Mouse (Mus musculus) gastrocnemius, postnatal 25 days (tissue): ENCODE results near the gene Tmem238. TPM values are rescaled to one million over a fixed set of nuclear protein-coding genes. Genes with fewer than 3 reads are reported as not detected.
"Not testable (repeated sequence)": the region's sequence is repeated elsewhere in the genome, so short reads cannot be mapped to it uniquely, and the experiment has no call there.

Source experiments
- DNase-seq: peaks from one replicate; pipeline ENCODE4 v3.0.0; 2022
- long read RNA-seq, 2 experiments: library from polyadenylated mRNA; stranded (forward); transcript quantifications; one replicate each; pipeline ENCODE4 v2.0.0; 2021
- total RNA-seq, 2 experiments: library from RNA; stranded (reverse); gene quantifications; 1 replicate in 1 of 2; 2 replicates in 1 of 2; pipeline ENCODE4 v1.2.3; 2021

The Tmem238 gene
- 1 to 10 TPM; 6.3 to 6.4 TPM for total RNA-seq
- long read RNA-seq, experiment 1, transcript Tmem238-202 (3 exons, 241 nt): major isoform, 13 of 16 reads
- long read RNA-seq, experiment 1, partial matches to known transcripts: 0 of 16 reads
- long read RNA-seq, experiment 1, other reads (novel, unspliced or antisense): 1 of 16 reads
- long read RNA-seq, experiment 2, transcript Tmem238-202 (3 exons, 241 nt): major isoform, 7 of 12 reads
- long read RNA-seq, experiment 2, partial matches to known transcripts: 0 of 12 reads
- long read RNA-seq, experiment 2, other reads (novel, unspliced or antisense): 1 of 12 reads

DNA sequence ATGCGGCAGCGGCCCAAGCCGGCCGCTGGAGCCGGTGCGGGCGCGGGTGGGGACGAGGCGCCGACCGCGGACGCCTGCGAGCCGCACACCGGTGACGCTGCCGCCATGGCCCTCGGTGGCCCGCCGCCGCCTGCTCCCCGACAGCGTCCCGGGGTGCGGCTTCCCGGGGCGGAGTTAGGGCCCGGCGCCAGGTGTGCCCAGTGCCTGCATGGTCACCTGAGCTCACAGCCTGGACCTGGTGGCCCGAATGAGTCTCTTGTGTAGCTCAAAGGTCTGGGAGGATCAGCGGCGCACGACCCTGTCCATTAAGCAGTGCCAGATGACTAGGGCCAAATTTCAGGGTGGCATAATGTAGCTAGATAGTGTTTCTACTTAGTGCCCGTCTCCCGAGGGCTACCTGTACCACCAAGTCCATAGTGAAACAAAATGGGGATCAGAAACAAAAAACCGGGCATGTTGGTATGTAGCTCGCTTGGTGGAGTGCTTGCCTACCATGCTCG, at the start of gene Tmem238:
Gene Tmem238, minus strand, starts transcription at position 221 of the 500 bp plus-strand sequence.
- peak; percentile 54 for DNase-seq

DNA sequence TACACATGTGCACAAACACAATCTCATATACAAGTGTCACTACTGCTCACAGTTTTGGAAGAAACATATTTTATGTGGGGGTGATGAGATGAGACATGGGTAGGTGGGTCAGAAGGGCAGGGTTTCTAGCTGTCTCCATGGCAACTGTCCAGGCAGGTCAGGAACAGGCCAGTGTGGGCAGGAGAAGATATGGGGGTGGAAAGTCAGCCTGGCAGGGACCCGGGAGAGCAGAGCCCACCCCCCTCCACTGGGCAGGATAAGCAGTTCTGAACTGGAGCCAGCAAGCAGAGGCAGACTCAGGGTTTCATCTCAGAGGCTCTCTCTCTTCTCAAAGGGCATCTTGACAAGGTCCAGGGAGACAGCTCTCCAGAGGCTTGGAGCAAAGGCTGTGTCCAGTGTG, 48.2 kb upstream of the Tmem238 start:
- no peak for DNase-seq

DNA sequence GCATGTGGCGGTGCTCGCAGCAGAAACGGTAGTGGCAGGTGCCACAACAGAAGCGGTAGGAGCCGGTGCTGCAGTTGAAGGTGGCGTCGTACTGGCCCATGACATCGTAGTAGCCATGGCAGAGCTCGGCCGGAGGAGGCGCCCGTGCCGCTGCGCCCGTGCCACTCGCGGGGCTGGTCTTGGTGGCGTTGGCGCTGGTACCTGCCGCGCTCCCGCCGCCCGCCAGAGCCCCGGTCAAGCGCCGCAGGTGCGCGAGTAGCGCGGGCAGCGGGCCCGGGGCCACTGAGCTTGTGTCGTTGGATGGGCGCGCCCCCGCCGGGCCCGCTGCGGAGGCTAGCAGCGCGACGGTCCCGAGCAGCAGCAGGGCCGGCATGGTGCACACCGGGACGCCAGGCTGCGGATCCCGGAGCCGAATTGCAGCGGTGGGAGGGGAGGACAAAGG, 46.9 kb upstream of the Tmem238 start:
- peak; percentile 37 for DNase-seq

DNA sequence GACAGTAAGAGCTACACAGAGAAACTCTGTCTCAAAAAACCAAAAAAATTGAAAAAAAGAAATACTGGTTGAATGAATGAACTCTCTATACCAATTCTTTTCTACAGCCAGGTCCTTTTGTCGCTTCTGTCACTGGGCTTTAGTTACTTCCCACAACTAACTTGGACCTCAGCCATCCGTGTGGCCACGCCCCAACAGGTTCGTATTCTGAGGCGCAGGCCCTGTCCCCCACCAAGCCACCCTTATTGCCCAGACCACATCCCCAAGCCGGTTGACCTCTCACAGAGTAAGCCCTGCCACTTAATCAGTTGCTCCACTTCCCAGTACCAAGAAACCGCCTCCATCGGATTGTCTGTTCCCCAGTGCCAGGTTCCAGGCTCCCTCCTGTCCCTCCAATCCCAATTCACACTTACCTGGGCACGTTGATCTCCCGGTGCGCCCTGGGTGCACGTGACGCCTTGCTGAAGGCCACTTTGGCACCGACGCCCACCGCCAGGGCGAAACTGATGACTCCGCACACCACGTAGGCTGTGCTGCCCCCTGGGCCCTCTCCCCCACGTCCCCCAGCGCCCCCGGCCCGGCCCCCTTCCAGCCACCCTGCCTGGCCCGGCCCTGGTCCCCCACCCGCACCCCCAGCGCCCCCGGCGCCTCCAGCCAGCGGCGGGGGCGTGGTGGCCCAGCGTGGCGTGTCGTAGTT, 46.3 kb upstream of the Tmem238 start:
- DNase-seq: no peak

DNA sequence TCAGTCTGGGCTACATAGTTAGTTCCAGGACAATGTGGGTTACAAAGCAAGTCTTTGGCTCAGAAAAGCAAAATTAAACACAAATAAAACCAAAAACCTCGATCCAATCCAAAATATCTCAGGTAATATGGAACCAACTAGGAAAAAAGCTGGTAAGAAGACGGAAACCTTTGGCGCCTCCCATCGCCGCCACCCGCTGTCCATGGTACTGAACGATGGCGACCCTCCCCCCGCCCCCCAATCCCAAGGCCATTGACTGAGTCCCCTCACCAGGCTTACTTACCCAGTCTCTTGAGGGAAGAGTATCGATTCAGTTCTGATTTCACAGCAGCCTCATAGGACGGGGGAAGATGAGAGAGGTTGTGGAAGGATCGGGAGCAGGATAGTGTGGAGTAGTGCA, 41.0 kb upstream of the Tmem238 start:
- DNase-seq: no peak

DNA sequence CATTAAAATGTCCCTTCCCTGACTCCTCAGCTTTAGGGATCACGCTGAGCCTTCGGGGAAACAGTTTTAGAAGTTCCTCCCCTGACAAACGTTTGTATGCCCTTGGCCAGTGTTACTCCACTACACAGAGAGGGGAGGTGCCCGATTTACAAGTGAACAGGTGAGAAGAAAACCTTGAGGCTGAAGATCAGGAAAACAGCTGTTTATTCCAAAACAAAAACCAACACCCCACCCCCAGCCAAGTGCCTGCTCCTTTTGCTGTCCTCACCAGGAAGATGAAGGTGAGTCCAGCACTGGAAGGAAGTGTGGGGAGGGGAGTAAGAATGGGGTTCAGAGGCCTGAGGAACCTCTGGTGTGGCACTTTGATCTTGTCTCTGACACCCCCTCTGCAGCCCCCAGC, 35.9 kb upstream of the Tmem238 start:
- no peak for DNase-seq

DNA sequence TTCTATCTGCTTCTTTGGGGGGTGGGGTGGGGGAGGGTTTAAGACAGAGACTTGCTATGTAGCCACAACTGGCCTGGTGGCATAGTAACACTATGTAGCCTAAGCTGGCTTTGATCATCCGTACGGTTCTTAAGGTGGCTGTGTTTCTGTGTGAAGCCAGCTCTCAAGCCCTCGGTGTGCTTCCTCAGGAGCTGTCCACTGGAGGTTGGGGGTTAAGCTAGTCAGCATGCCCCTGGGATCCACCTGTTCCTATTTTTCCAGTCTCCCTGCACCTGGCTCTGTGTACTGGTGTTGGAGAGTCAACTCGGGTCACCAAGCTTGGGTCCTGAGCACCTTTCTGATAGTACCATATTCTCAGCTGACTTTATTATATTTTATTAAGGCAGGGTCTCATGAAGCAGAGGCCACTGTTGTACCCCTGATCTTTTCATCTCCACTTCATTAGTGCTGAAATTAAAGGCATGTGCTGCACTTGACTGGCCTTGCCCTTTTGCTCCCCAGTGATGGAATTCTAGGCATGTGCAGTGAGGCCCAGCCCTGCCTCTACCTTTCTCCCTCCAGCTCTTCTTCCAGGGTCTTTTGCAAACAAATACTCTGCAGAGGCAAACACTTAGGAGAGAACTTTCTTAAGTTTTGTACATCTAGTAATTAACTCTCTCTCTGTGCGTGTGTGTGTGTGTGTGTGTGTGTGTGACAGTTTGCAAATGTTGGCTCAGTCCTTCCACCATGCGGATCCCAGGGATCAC, 32.9 kb upstream of the Tmem238 start:
- DNase-seq: no peak

DNA sequence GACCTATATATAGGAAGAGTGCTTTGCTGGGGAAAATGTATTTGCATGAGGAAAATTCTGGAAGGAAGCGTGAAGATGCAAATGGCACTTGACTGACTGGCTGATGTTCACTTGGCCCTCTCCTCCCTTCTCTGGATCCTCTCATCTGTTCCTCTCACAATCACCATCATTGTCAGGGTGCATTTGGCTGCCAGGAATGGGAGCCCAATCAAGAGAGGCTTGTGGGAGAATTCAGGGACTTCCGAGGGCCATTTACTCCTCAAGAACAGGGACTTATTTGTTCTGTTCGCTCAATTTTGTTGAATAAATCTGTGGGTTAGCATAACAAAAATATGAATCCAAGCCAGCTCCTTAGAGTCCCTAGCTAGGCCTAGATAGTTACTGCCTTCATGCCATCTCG, 32.2 kb upstream of the Tmem238 start:
- DNase-seq: no peak

DNA sequence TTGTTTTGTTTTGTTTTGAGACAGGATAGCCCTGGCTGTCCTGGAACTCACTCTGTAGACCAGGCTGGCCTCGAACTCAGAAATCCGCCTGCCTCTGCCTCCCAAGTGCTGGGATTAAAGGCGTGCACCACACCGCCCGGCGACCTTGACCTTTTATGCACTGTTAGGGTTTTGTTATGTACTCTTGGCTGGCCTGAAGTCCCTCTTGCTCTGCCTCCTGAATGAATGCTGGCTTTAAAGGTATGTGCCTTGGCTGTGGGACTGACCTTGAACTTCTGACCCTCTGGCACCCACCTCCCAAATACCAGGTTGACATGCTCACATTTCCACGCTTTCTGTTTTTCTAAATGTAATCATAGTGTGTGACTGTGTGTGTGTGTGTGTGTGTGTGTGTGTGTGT, 31.5 kb upstream of the Tmem238 start:
- DNase-seq: not testable (repeated sequence)

DNA sequence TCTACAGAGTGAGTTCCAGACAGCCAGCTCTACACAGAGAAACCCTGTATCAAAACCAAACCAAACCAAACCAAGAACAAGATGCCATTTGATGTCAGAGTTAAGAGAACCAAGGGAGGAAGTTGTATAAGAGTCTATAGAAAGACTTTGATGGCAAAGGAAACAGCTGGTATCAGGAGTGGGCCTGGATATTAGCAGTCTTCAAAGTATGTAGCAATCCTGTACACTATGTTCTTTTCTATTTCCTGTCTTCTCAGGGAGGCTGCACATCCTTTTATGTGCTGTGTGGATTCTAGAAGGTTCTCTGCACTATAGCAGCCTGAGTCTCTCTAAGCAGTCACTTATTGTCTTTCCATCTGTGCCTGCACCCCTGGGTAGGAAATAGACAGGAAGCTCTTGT, 27.1 kb upstream of the Tmem238 start:
- no peak for DNase-seq

DNA sequence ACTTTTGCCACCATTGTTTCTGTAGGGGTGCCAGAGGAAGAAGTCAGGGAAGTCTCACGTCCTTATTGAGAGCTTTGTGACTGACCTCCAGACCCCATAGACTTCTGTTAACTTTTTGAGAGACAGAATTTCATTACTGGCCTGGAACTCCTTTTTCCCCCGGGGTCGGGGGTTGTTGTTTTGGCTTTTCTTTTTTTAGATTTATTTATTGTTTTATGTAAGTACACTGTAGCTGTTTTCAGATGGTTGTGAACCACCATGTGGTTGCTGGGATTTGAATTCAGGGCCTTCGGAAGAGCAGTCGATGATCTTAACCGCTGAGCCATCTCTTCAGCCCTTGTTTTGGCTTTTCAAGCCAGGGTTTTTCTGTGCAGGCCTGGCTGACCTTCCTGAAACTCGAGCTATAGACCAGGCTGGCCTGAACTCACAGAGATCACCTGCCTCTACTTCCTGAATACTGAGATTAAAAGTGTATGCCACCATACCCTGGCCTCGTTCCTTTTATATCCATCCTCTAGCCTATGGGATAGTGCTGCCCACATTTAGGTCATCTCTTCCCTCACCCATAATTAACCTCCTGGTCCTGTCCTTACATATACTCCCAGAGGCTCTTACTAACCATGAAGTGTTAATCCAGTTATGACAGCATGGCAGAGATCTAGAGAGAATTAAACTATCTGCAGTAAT, 23.8 kb upstream of the Tmem238 start:
- no peak for DNase-seq

DNA sequence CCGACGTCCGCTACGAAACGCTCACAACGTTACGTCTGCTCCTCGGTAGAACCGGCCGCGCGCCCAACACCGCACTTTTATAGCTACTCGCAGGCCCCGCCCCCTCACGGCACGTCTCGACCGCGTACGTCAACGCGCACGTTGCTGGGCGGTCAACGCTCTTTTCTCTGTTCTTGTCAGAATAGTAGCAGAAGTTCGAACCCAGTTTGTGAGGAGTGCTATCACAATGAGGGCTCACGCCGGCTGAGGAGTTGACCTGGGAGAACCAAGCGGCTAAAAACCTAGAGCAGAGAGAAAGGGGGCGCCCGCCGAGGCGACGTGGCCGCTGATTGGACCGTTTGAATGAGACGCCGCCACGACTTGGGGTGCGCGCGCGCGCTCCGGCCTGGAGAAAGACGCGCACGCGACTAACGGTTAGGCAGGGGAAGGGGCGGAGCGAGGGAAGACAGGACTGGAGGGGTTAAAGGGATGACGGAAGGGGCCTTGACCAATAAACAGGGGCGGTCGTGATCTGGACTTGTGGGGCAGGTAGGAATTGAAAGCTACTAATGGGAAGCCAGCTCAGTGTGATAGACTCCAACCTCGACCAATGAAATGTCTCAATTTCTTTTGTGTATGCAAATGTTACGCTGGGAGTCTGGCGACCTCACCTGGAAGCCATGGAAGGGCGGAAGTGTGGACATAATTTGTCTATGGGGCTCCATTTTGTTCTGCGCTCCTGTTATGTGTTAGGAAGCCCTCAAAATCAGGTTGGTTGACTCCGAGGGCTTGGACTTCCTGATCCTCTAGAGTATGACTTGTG, 23.0 kb upstream of the Tmem238 start, which contains the start of gene Ube2s:
Gene Ube2s, minus strand, starts transcription at position 288 of the 802 bp plus-strand sequence.
- peak; percentile 99 for DNase-seq

DNA sequence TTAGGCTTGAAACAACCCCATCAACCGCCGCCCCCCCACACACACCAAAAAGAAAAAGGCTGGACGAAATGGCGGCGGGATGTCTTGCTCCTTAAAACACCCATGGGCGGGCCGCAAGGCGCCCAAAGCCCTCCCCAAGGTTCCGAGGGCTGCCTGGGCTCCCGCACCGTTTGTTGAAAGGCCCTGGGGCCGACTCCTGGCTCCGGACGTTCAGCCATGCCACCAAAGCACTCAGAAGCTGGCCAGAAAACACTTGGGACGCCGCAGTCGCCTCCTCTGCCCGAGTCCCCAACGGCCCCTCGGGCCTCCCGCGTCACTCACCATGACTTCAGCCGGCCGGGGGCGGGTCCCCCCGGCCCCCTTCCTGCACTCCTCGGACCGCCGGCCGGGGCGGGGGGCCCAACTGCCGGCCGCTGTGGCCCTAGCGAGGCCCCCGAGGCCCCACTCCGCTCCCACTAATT, 22.4 kb upstream of the Tmem238 start:
- no peak for DNase-seq

DNA sequence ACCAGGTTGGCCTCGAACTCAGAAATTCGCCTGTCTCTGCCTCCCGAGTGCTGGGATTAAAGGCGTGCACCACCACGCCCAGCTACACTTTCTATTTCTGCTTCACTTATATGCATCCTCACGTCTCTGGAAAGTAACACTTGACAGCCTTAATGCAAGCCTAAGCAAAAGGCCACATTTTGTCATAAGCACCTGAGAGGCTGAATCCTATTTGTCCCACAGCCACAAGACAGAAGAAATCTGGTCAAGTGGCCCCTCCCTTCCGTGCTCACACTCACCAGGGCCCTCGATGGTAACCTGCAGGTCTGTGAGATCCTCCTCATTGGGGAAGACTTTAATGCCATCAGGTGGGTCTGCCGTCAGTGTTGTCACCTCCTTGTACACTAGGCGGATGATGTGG, 21.7 kb upstream of the Tmem238 start:
- DNase-seq: not testable (repeated sequence)

DNA sequence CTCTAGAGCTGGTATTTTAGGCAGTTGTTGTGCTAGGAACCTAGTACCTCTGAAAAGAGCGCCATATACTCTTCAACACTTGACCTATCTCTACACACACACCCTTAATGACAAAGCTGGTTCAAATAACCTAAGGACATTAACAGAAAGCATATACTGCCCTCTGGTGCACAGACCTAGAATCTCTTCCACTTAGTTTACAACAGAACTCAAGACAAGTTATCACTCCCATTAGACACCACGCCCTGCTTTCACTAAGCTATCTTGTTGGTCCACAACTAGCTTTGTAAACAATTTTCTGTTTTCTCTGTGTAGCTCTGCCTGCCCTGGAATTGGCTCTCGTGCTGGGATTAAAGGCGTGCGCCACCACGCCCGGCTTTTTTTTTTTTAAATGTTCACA, 17.3 kb upstream of the Tmem238 start:
- DNase-seq: no peak

DNA sequence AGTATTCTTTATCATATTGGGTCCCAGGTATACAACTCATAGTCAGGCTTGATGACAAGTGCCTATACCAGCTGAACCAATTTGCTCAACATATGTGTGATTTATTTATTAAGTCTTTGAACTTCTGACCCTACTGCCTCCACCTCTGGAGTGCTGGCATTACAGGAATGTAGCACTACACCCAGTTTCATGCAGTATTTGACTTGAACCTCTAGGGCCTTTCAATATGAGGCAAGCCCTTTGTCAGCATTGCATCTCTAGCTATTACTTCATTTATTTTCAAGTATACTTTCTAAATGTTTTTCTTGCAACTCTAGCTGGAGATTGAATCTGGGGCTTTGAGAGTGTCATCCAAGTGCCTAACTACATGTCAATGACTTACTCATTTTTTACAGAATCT, 12.8 kb upstream of the Tmem238 start:
- no peak for DNase-seq

DNA sequence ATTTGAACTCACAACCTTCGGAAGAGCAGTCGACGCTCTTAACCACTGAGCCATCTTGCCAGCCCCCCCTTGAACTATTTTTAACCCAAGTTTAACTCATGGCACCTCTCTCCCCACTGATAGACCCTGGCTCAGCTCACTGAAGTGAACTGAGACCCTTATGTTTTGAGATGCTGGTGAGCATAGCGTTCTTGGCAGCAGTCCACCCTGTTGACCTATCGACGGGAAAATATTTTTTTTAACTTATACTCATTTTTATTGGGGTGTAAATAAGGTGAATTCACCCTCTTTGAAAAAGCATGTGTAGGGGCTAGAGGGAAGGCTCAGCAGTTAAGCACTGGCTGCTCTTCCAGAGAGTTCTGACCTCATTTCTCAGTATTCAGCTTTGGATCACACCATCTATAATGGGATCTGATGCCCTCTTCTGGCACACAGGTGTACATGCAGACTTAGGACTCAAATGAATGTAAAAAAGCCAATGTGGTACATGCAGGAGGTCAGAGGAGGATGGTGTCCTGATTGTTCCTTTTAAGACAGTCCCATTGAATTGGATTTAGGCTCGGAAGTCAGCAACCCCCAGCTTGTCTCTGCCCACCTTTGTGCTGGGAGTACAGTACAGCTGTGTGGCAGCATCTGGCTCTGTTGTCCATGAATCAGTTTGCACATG, 6.4 kb upstream of the Tmem238 start:
- DNase-seq: no peak

DNA sequence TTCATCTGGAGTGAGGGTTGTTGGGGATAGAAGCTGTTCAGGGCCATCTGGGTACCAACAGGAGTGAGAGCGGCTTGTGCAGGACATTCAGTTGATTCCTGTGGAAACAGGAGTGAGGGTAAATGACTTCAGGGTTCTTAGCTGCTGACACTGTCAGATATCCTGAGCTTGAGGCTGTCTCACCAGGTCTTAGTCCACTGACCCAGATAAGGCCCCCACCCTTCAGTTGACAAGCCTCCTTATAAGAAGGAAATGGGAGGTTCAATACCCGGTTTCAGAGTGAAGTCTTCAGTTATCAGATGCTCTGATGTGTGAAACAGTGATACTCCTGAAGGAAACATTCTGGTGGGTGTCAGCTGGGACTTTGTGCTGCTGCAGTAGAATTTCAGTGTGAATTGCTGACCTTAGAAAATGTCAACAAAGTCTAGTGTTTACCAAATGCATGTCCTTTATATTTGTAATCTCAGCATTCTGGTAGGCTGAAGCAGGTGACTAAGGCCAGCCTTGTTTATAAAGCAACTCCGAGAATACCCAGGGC, 5.2 kb upstream of the Tmem238 start:
- no peak for DNase-seq

DNA sequence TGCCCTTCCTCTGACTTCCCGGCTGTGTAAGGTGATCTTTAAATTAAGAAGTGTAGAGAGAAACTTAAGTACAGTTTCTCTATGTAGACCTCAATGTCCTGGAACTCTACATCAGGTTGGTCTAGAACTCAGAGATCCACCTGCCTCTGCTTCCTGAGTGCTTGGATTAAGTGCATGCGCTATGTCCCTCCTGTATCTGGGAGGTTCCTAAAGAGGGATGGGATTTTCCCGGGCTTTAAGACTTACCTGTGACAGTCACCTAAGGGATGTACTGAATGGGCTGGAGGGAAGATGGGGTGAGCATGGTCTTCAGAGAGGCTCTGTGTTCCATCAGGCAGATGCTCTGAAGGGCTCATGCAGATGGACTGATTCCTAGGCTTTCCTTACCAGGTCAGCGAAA, 4.2 kb upstream of the Tmem238 start:
- DNase-seq: no peak

DNA sequence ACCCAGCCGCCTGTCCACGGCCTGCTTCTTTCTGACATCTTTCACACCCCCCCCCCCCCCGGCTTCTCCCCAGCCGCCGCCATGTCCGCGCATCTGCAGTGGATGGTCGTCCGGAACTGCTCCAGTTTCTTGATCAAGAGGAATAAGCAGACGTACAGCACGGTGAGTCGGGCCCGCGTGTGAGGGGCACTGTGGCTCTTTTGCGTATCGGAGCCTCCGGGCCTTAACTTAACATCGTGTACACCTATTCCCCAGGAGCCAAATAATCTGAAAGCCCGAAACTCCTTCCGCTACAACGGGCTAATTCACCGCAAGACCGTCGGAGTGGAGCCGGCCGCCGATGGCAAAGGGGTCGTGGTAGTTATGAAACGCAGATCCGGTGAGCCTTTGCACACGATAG, 3.8 kb upstream of the Tmem238 start:
- DNase-seq: not testable (repeated sequence)
